Mouse (Mus musculus) liver, embryonic 14 days (tissue): ENCODE data around the gene Mfn2. TPM values are rescaled to one million over a fixed set of nuclear protein-coding genes. Genes with fewer than 3 reads are reported as not detected.

ENCODE experiments used
- polyA plus RNA-seq: library from polyadenylated mRNA; depleted of rRNA; stranded (reverse); fragments of >200 nt; gene quantifications from 2 replicates; pipeline ENCODE4 v1.2.3, GENCODE M21; 2012; rRNA removed

Mfn2 gene
- 7.7 and 8.6 TPM in 2 replicates for polyA plus RNA-seq

GRCm38 (mm10) chr4:147904313-147905089 lies at the start of gene Mfn2:
Mfn2 (minus strand) TSS chr4:147904704.

DNA sequence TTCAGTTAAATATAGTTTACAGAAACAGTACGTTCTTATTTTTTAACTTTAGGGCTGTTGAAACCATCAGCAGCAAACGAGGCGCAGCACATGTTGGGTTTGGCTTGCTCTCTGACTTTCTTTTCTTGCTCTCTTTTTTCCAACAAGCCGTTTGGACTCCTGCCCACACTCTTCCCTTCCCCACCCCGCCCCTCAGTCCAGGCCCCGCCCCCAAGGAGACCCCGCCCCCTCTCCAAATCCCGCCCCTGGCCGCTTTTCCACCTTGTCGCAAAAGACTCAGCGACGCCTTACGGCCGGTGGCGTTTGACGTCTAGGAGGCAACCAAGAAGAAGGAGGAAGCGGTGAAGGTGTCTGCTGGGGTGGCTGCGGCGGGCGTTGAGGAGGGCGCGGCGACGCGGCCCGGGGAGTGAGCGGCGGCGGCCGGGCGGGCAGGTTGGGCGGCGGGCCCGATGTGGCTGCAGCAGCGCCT lies 36.1 kb upstream of the Mfn2 start, which contains the start of gene 2510039O18Rik:
Gene 2510039O18Rik (plus strand): TSS at position 320 of the 469 bp plus-strand sequence.

DNA sequence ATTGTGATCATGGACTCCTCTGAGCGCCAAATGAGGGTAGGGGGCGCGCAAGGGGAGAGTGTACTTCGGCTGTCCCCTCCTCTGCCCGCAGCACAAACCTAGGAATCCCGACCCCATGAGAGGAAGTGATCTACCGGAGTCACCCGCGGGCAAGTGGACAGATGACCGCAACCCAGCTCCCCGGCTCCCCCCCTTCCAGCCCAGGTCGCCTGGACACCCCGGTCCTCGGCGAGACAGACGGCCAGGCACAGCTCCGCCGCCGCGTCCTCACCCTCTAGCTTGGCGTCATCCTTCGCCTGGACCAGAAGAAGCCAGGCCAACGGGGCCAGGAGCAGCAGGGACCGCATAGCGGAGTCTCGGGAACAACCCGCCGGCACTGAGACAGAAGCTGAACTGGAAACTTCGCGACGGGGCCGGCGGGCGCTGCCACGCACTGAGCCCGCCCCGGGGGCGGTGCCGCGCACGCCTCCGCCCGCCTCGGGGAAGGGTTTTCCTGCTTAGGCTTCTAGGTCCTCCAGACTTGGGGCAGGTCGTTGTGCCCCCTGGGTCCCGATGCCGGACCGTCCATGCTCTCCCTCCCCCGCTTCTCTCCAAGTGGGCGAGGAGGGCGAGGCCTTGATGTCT lies 31.9 kb upstream of the Mfn2 start, which contains the start of gene Plod1:
Gene Plod1 (minus strand): TSS at position 437 of the 624 bp plus-strand sequence.

GRCm38 (mm10) chr4:147868450-147869031 lies 36.0 kb downstream of the Mfn2 start, which contains the start of the genes Miip and Fv1:
Miip (minus strand) TSS chr4:147868816.
Fv1 (plus strand) TSS chr4:147868979.

DNA sequence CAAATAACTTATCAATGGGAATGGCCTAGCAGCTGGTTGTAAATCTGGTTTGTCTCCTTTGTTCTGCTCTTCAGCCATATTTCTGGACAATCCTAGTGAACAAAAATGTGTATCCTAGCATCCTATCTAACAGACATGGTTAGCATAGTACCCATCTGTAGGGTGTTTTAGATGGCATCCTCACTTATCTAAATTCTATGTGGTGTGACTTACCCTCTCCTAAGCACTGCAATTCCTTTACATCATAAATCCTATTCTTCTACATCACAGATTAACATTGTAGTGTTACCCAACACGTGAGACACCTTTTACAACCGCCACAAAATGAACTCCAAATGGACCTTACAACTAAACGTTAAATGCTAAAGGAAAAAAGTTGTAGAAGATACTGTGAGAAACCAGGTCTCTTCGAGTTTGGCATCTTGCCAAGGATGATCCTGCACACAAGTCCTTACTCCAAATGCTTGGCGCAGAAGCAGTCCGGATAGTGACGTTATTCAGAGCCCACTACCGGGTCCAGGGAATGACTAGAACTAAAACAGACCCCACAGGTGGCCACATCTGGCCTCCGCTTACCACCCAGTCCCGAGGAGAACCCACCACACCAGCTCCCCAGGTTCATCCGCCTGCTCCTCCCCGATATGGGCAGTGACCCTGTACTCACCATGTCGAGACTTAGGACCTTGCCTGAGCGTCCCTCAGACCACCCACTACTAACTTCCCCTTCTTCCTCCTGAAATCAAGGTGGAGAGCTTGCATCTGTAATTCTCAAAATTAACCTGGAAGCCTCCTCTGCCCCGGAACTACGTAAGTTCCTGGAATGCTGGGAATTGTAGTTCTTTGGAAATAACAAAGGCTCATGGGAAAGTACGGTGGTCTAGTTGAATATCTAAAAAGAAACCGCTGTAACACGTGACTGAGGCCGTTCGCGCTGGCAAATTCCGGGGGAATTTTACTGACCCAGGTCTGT lies 56.6 kb downstream of the Mfn2 start, which contains the start of gene Zfp933:
Gene Zfp933 (minus strand): TSS at position 753 of the 970 bp plus-strand sequence.

Other genes starting within 250 kb of the Mfn2 start
- not detected in 2 replicates for gene Zfp534, start 202.2 kb downstream of the Mfn2 start, polyA plus RNA-seq
- 3.8 and 4.7 TPM in 2 replicates for gene Zfp984, start 94.9 kb downstream of the Mfn2 start, polyA plus RNA-seq
- 1.1 and 1.3 TPM in 2 replicates for gene Zfp933, start 56.3 kb downstream of the Mfn2 start, polyA plus RNA-seq
- gene Miip, start 35.9 kb downstream of the Mfn2 start, polyA plus RNA-seq = 28.8 and 34.1 TPM in 2 replicates
- 2.4 and 2.8 TPM in 2 replicates for gene Fv1, start 35.7 kb downstream of the Mfn2 start, polyA plus RNA-seq
- 13.3 and 15.0 TPM in 2 replicates for gene Plod1, start 32.1 kb upstream of the Mfn2 start, polyA plus RNA-seq
- gene 2510039O18Rik, start 36.2 kb upstream of the Mfn2 start, polyA plus RNA-seq = 15.9 and 18.1 TPM in 2 replicates
- not detected in 2 replicates for gene Nppb, start 81.1 kb upstream of the Mfn2 start, polyA plus RNA-seq
- gene Nppa, start 96.0 kb upstream of the Mfn2 start, polyA plus RNA-seq = 0.03 TPM in 1 of 2 replicates, not detected in the other
- gene Clcn6, start 134.1 kb upstream of the Mfn2 start, polyA plus RNA-seq = 2.5 and 2.7 TPM in 2 replicates
- gene Mthfr, start 134.4 kb upstream of the Mfn2 start, polyA plus RNA-seq = 9.1 and 10.2 TPM in 2 replicates
- 3.4 and 4.0 TPM in 2 replicates for gene Agtrap, start 183.3 kb upstream of the Mfn2 start, polyA plus RNA-seq
- 8.2 and 9.5 TPM in 2 replicates for gene Mad2l2, start 225.7 kb upstream of the Mfn2 start, polyA plus RNA-seq
- gene Draxin, start 226.0 kb upstream of the Mfn2 start, polyA plus RNA-seq = 0.16 and 0.21 TPM in 2 replicates
- gene Fbxo6, start 247.4 kb upstream of the Mfn2 start, polyA plus RNA-seq = 7.1 and 7.8 TPM in 2 replicates